Comparison of ENCODE assay signal across 27 mouse cellular contexts in genomic region chr10:4189422-4189821, GRCm38 (mm10).
A peak's percentile ranks its signal among the peaks of the same experiment; 100 is the strongest.
DNase-seq lines count a peak whose midpoint lies in the region; ATAC-seq and TF ChIP-seq lines count a peak whose summit lies in the region.
"Had no signal": no experiment of that assay in that cellular context is flagged by ENCODE, and none has a peak within 500 bp of the region (broad histone marks: within the 10 kb centered on the region; RNA-seq: fewer than 3 reads in every experiment).

No protein-coding gene starts in this region.

- WGBS in midbrain, embryonic 11.5 days: 83% methylated on average over 6 of the region's 6 CpGs
- 65% methylated on average over 6 of the region's 6 CpGs for WGBS in midbrain, postnatal 0 days
- 58% methylated on average over 6 of the region's 6 CpGs for WGBS in hindbrain, embryonic 12.5 days
- WGBS in midbrain, embryonic 15.5 days: 65% methylated on average over 6 of the region's 6 CpGs
- WGBS in lung, adult 2 months: 88% methylated on average over 6 of the region's 6 CpGs

- H3K4me3 ChIP-seq in midbrain, embryonic 11.5 days (ENCODE audit: low read depth, low read length): no peak overlapping the region
- no peak overlapping the region for H3K4me3 ChIP-seq in midbrain, postnatal 0 days (ENCODE audit: low read depth, low read length)
- no peak overlapping the region for H3K4me3 ChIP-seq in hindbrain, embryonic 12.5 days
- no peak overlapping the region for H3K4me3 ChIP-seq in midbrain, embryonic 15.5 days
- H3K4me3 ChIP-seq in lung, adult 2 months (replicated peaks; ENCODE audit: extremely low read depth, low read depth, low read length): no peak overlapping the region
- H3K4me3 ChIP-seq: forebrain, embryonic 15.5 days; gastrocnemius, adult 2 months; heart, adult 2 months; heart, embryonic 12.5 days; intestine, embryonic 15.5 days; liver, embryonic 13.5 days had no signal

- no peak overlapping the region for H3K27ac ChIP-seq in midbrain, embryonic 11.5 days (ENCODE audit: low read depth, low read length)
- H3K27ac ChIP-seq in midbrain, postnatal 0 days (ENCODE audit: low read depth, low read length): no peak overlapping the region
- H3K27ac ChIP-seq in hindbrain, embryonic 12.5 days: peak overlapping the region; percentile 73
- no peak overlapping the region for H3K27ac ChIP-seq in midbrain, embryonic 15.5 days
- H3K27ac ChIP-seq: forebrain, embryonic 15.5 days; gastrocnemius, adult 2 months; heart, adult 2 months; liver, embryonic 13.5 days; macrophage had no signal

- peak; percentile 62; the same call in 1 of the 2 replicates for ATAC-seq in midbrain, embryonic 11.5 days (ENCODE audit: low FRiP score)
- no peak for ATAC-seq in midbrain, postnatal 0 days (ENCODE audit: low FRiP score)
- ATAC-seq in hindbrain, embryonic 12.5 days (ENCODE audit: low FRiP score): peak; percentile 81
- ATAC-seq in midbrain, embryonic 15.5 days (replicated peaks): peak; percentile 48
- ATAC-seq: CD4-positive, CD25-positive, alpha-beta regulatory T cell, adult 4 months; forebrain, embryonic 15.5 days had no signal

- TF ChIP-seq CTCF in midbrain, postnatal 0 days (IDR thresholded peaks at IDR 0.05): no peak
- no peak for TF ChIP-seq CTCF in lung, adult 2 months (IDR thresholded peaks at IDR 0.05; ENCODE audit: insufficient read depth, low read length)

- H3K4me1 ChIP-seq in midbrain, embryonic 11.5 days (ENCODE audit: control insufficient read depth, insufficient read depth, low read length): no peaks in the 10 kb centered on the region
- no peaks in the 10 kb centered on the region for H3K4me1 ChIP-seq in midbrain, postnatal 0 days (ENCODE audit: insufficient read depth, low read length)
- H3K4me1 ChIP-seq in hindbrain, embryonic 12.5 days: peaks cover 8% of the 10 kb centered on the region
- H3K4me1 ChIP-seq in midbrain, embryonic 15.5 days: peaks cover 5% of the 10 kb centered on the region; the same call in 1 of the 2 replicates
- no peaks in the 10 kb centered on the region; the same call in 1 of the 2 replicates for H3K4me1 ChIP-seq in lung, adult 2 months (ENCODE audit: control insufficient read depth, insufficient read depth, low read length)
- H3K4me1 ChIP-seq: forebrain, embryonic 15.5 days; liver, embryonic 13.5 days had no signal

- no peaks in the 10 kb centered on the region for H3K36me3 ChIP-seq in midbrain, embryonic 11.5 days (ENCODE audit: control insufficient read depth, insufficient read depth, low read length)
- H3K36me3 ChIP-seq in midbrain, postnatal 0 days (ENCODE audit: insufficient read depth, low read length): no peaks in the 10 kb centered on the region
- H3K36me3 ChIP-seq in hindbrain, embryonic 12.5 days: no peaks in the 10 kb centered on the region
- H3K36me3 ChIP-seq in midbrain, embryonic 15.5 days (replicated peaks): no peaks in the 10 kb centered on the region
- H3K36me3 ChIP-seq: forebrain, embryonic 15.5 days; heart, embryonic 12.5 days; intestine, embryonic 15.5 days; liver, embryonic 13.5 days had no signal

- no peak for TF ChIP-seq POLR2A in lung, adult 2 months (IDR thresholded peaks at IDR 0.05; ENCODE audit: borderline replicate concordance, extremely low read depth, low read depth, low read length)

- no peak overlapping the region for H3K9ac ChIP-seq in midbrain, embryonic 11.5 days (ENCODE audit: low read length)
- no peak overlapping the region for H3K9ac ChIP-seq in midbrain, postnatal 0 days (replicated peaks; ENCODE audit: low read length, poor library complexity, severe bottlenecking)
- no peak overlapping the region for H3K9ac ChIP-seq in hindbrain, embryonic 12.5 days
- no peak overlapping the region for H3K9ac ChIP-seq in midbrain, embryonic 15.5 days
- H3K9ac ChIP-seq: forebrain, embryonic 15.5 days; heart, embryonic 12.5 days; intestine, embryonic 15.5 days; liver, embryonic 13.5 days had no signal

- no peak overlapping the region for H3K4me2 ChIP-seq in midbrain, embryonic 11.5 days
- H3K4me2 ChIP-seq in midbrain, postnatal 0 days (ENCODE audit: low read depth, low read length, poor library complexity, severe bottlenecking): no peak overlapping the region
- no peak overlapping the region for H3K4me2 ChIP-seq in hindbrain, embryonic 12.5 days (replicated peaks)
- no peak overlapping the region for H3K4me2 ChIP-seq in midbrain, embryonic 15.5 days
- H3K4me2 ChIP-seq: forebrain, embryonic 15.5 days; heart, embryonic 12.5 days; intestine, embryonic 15.5 days; liver, embryonic 13.5 days had no signal

- no peaks in the 10 kb centered on the region for H3K9me3 ChIP-seq in midbrain, embryonic 11.5 days (ENCODE audit: control insufficient read depth, low read length)
- H3K9me3 ChIP-seq in midbrain, postnatal 0 days (ENCODE audit: low read length): no peaks in the 10 kb centered on the region
- no peaks in the 10 kb centered on the region for H3K9me3 ChIP-seq in hindbrain, embryonic 12.5 days (replicated peaks)
- H3K9me3 ChIP-seq in midbrain, embryonic 15.5 days: no peaks in the 10 kb centered on the region
- H3K9me3 ChIP-seq: forebrain, embryonic 15.5 days; heart, embryonic 12.5 days; intestine, embryonic 15.5 days; liver, embryonic 13.5 days had no signal

- no peaks in the 10 kb centered on the region for H3K27me3 ChIP-seq in midbrain, embryonic 11.5 days (ENCODE audit: control insufficient read depth, insufficient read depth, low read length)
- no peaks in the 10 kb centered on the region for H3K27me3 ChIP-seq in midbrain, postnatal 0 days (ENCODE audit: insufficient read depth, low read length)
- H3K27me3 ChIP-seq in hindbrain, embryonic 12.5 days: no peaks in the 10 kb centered on the region
- H3K27me3 ChIP-seq in midbrain, embryonic 15.5 days (replicated peaks): no peaks in the 10 kb centered on the region
- H3K27me3 ChIP-seq: forebrain, embryonic 15.5 days; heart, embryonic 12.5 days; intestine, embryonic 15.5 days; liver, embryonic 13.5 days had no signal

- DNase-seq in midbrain, embryonic 11.5 days (ENCODE audit: low spot score, missing footprints): no peak
- no peak for DNase-seq in midbrain, postnatal 0 days (ENCODE audit: low spot score)
- peak; percentile 53 for DNase-seq in MN1 (ENCODE audit: low spot score)
- no peak for DNase-seq in lung, adult 2 months
- DNase-seq in embryo, embryonic 11 days: no peak
- no peak for DNase-seq in kidney, postnatal 4 days
- DNase-seq: adrenal gland, postnatal 25 days; cerebellum, adult 18-20 months; cerebellum, postnatal 14 days; gastrocnemius, adult 2 months; heart, adult 2 months; kidney, adult 2 months; kidney, postnatal 36 days; layer of hippocampus, postnatal 36 days; left cerebral cortex, postnatal 4 days; liver, embryonic 13.5 days; lung, adult 18-20 months; lung, postnatal 10 days; right cerebral cortex, adult 18-20 months; spleen, adult 18-20 months had no signal
